Mouse (Mus musculus) stomach, postnatal 0 days (tissue): ENCODE results near the gene Susd6. TPM values are rescaled to one million over a fixed set of nuclear protein-coding genes. Genes with fewer than 3 reads are reported as not detected.
A peak's percentile ranks its signal among the peaks of the same experiment; 100 is the strongest.

ENCODE experiments used
- ATAC-seq: fragments of 200-750 bp; cut with Nextera tagmentation; 2 replicates; pipeline ENCODE4 v1.8.0; 2017; ENCODE audit not compliant: low FRiP score, low TSS enrichment
- DNase-seq: peaks from one replicate; pipeline ENCODE4 v3.0.0-alpha.2; 2016; ENCODE audit warnings: low spot score
- H3K27ac ChIP-seq: fragments of 300-500 bp; sonication (generic); replicated peaks from 2 replicates; pipeline ENCODE4 v1.5.1; 2014; ENCODE audit warnings: mild to moderate bottlenecking, control low read depth
- H3K27me3 ChIP-seq: fragments of 300-500 bp; sonication (generic); 2 replicates; pipeline ENCODE4 v1.6.1; 2014; ENCODE audit warnings: low read length; ENCODE audit not compliant: control insufficient read depth, insufficient read depth
- H3K36me3 ChIP-seq: fragments of 300-500 bp; sonication (generic); 2 replicates; pipeline ENCODE4 v1.6.1; 2014; ENCODE audit warnings: low read length, mixed read lengths; ENCODE audit not compliant: control insufficient read depth, insufficient read depth
- H3K4me1 ChIP-seq: fragments of 300-500 bp; sonication (generic); replicated peaks from 2 replicates; pipeline ENCODE4 v1.6.1; 2014; ENCODE audit warnings: antibody characterized with exemption; ENCODE audit not compliant: control insufficient read depth, insufficient read depth
- H3K4me2 ChIP-seq: fragments of 300-500 bp; sonication (generic); replicated peaks from 2 replicates; pipeline ENCODE4 v1.6.1; 2014; ENCODE audit warnings: low read depth, mild to moderate bottlenecking, control low read depth, moderate library complexity
- H3K4me3 ChIP-seq: fragments of 300-500 bp; sonication (generic); 2 replicates; pipeline ENCODE4 v1.5.1; 2014; ENCODE audit warnings: low read depth, low read length, control low read depth
- H3K9ac ChIP-seq: fragments of 300-500 bp; sonication (generic); 2 replicates; pipeline ENCODE4 v1.6.1; 2014; ENCODE audit warnings: mild to moderate bottlenecking, low read length, control low read depth, mixed read lengths
- H3K9me3 ChIP-seq: fragments of 300-500 bp; sonication (generic); 2 replicates; pipeline ENCODE4 v1.6.1; 2016; ENCODE audit warnings: low read length; ENCODE audit not compliant: control insufficient read depth
- CTCF ChIP-seq: IDR thresholded peaks from 2 replicates; pipeline ENCODE4 v1.5.1; 2016; ENCODE audit warnings: antibody characterized with exemption, low read depth, mild to moderate bottlenecking, moderate library complexity
- EP300 ChIP-seq: optimal IDR thresholded peaks from 2 replicates; pipeline ENCODE3; 2016; ENCODE audit warnings: antibody characterized with exemption
- WGBS: fragments of 180-500 bp; shearing (Covaris S2); extraction: QIAGEN DNeasy Blood & Tissue Kit; methylation state at CpG from one replicate; pipeline ENCODE4 v1.1.7; 2014; 5-methylcytosine and 5-hydroxymethylcytosine counted together
- polyA plus RNA-seq: library from polyadenylated mRNA; unstranded; fragments of >200 nt; fragmentation: Nextera tagmentation; extraction: Ambion mirVana; gene quantifications from 2 replicates; pipeline ENCODE4 v1.2.1, GENCODE M21; 2015

Gene Susd6
- polyA plus RNA-seq, 1 experiment from 2014 or later: 12.3 TPM

GRCm38 (mm10) chr12:80928881-80929280 is 138.6 kb downstream of the Susd6 start:
- H3K4me3 ChIP-seq: no peak overlapping the region
- no peaks in the 10 kb centered on the region for H3K36me3 ChIP-seq
- H3K4me2 ChIP-seq: no peak overlapping the region
- H3K4me1 ChIP-seq: no peaks in the 10 kb centered on the region
- TF ChIP-seq EP300 (no peak), CTCF (no peak)
- H3K27ac ChIP-seq: no peak overlapping the region
- WGBS: 52% methylated on average over 3 of the region's 3 CpGs
- no peaks in the 10 kb centered on the region for H3K27me3 ChIP-seq
- no peaks in the 10 kb centered on the region for H3K9me3 ChIP-seq
- no peak overlapping the region for H3K9ac ChIP-seq
- no peak for DNase-seq
- ATAC-seq: no peak

GRCm38 (mm10) chr12:80930141-80930540 is 139.8 kb downstream of the Susd6 start:
- Histone ChIP-seq H3K9ac (no peak overlapping the region), H3K4me1 (no peaks in the 10 kb centered on the region), H3K27ac (no peak overlapping the region), H3K9me3 (no peaks in the 10 kb centered on the region), H3K36me3 (no peaks in the 10 kb centered on the region), H3K4me3 (no peak overlapping the region), H3K27me3 (no peaks in the 10 kb centered on the region), H3K4me2 (no peak overlapping the region)
- WGBS: 62% methylated on average over 7 of the region's 7 CpGs
- TF ChIP-seq EP300 (no peak), CTCF (no peak)
- DNase-seq: no peak
- peak; percentile 73; the same call in 1 of the 2 replicates for ATAC-seq

Other genes starting within 250 kb of the Susd6 start
- gene Slc39a9, start 146.6 kb upstream of the Susd6 start, polyA plus RNA-seq: 15.1 and 15.6 TPM in 2 replicates
- gene Erh, start 146.2 kb upstream of the Susd6 start, polyA plus RNA-seq: 125 and 131 TPM in 2 replicates
- gene Plekhd1, start 97.9 kb upstream of the Susd6 start, polyA plus RNA-seq: 2.2 and 2.3 TPM in 2 replicates
- 0.06 and 0.07 TPM in 2 replicates for gene Ccdc177, start 29.8 kb upstream of the Susd6 start, polyA plus RNA-seq
- gene Srsf5, start 155.0 kb downstream of the Susd6 start, polyA plus RNA-seq: 283 and 303 TPM in 2 replicates
- 0.58 and 1.1 TPM in 2 replicates for gene Slc10a1, start 178.2 kb downstream of the Susd6 start, polyA plus RNA-seq
- gene Smoc1, start 236.3 kb downstream of the Susd6 start, polyA plus RNA-seq: 0.65 and 1.0 TPM in 2 replicates